Mouse (Mus musculus): Measurements from ENCODE around the gene Prune2.

The Prune2 gene

GRCm38 (mm10) chr19:17011261-17011995 lies 55.5 kb downstream of the Prune2 start:
- TF ChIP-seq NANOG (IDR thresholded peaks at IDR 0.05; ENCODE audit: borderline replicate concordance, low read length) (no peak), POU5F1 (IDR thresholded peaks at IDR 0.05; ENCODE audit: borderline replicate concordance, low read length) (no peak), CTCF (conservative IDR thresholded peaks at IDR 0.05; ENCODE audit: low read length) (no peak)
- no peaks in the 10 kb centered on the region for H3K27me3 ChIP-seq (ENCODE audit: insufficient read depth, low read length)
- H3K9me3 ChIP-seq (ENCODE audit: low read length), result peaks cover 6% of the 10 kb centered on the region; the same call in 1 of the 2 replicates
- H3K36me3 ChIP-seq (ENCODE audit: insufficient read depth, low read length), result no peaks in the 10 kb centered on the region
- H3K4me3 ChIP-seq (replicated peaks; ENCODE audit: low read length), result no peak overlapping the region
- H3K4me1 ChIP-seq (replicated peaks; ENCODE audit: low read depth, low read length), result peaks cover 22% of the 10 kb centered on the region

- Histone ChIP-seq H3K27me3 (ENCODE audit: insufficient read depth, low read length) (no peaks in the 10 kb centered on the region), H3K4me3 (replicated peaks; ENCODE audit: low read length) (no peak overlapping the region), H3K36me3 (ENCODE audit: insufficient read depth, low read length) (no peaks in the 10 kb centered on the region), H3K4me1 (replicated peaks; ENCODE audit: low read depth, low read length) (peaks cover 22% of the 10 kb centered on the region), H3K9me3 (ENCODE audit: low read length) (peaks cover 14% of the 10 kb centered on the region)
- no peak for TF ChIP-seq CTCF (conservative IDR thresholded peaks at IDR 0.05; ENCODE audit: low read length)
- TF ChIP-seq NANOG (IDR thresholded peaks at IDR 0.05; ENCODE audit: borderline replicate concordance, low read length), result no peak
- no peak for TF ChIP-seq POU5F1 (IDR thresholded peaks at IDR 0.05; ENCODE audit: borderline replicate concordance, low read length)
Observed at GRCm38 (mm10) chr19:17013085-17013484, 57.2 kb downstream of the Prune2 start.

GRCm38 (mm10) chr19:17014337-17015124 lies 58.6 kb downstream of the Prune2 start:
- H3K36me3 ChIP-seq (ENCODE audit: insufficient read depth, low read length), result no peaks in the 10 kb centered on the region
- no peak overlapping the region for H3K4me3 ChIP-seq (replicated peaks; ENCODE audit: low read length)
- no peaks in the 10 kb centered on the region for H3K27me3 ChIP-seq (ENCODE audit: insufficient read depth, low read length)
- H3K9me3 ChIP-seq (ENCODE audit: low read length), result peaks cover 14% of the 10 kb centered on the region
- peaks cover 22% of the 10 kb centered on the region for H3K4me1 ChIP-seq (replicated peaks; ENCODE audit: low read depth, low read length)
- TF ChIP-seq NANOG (IDR thresholded peaks at IDR 0.05; ENCODE audit: borderline replicate concordance, low read length), result no peak
- TF ChIP-seq CTCF (conservative IDR thresholded peaks at IDR 0.05; ENCODE audit: low read length), result no peak
- TF ChIP-seq POU5F1 (IDR thresholded peaks at IDR 0.05; ENCODE audit: borderline replicate concordance, low read length), result no peak

GRCm38 (mm10) chr19:17024748-17025147 lies 68.8 kb downstream of the Prune2 start:
- TF ChIP-seq POU5F1 (IDR thresholded peaks at IDR 0.05; ENCODE audit: borderline replicate concordance, low read length) (no peak), NANOG (IDR thresholded peaks at IDR 0.05; ENCODE audit: borderline replicate concordance, low read length) (no peak), CTCF (conservative IDR thresholded peaks at IDR 0.05; ENCODE audit: low read length) (no peak)
- H3K4me1 ChIP-seq (replicated peaks; ENCODE audit: low read depth, low read length), result peaks cover 26% of the 10 kb centered on the region

GRCm38 (mm10) chr19:17030276-17030675 lies 74.4 kb downstream of the Prune2 start:
- no peaks in the 10 kb centered on the region for H3K36me3 ChIP-seq (ENCODE audit: insufficient read depth, low read length)
- no peak overlapping the region for H3K4me3 ChIP-seq (replicated peaks; ENCODE audit: low read length)
- no peaks in the 10 kb centered on the region for H3K27me3 ChIP-seq (ENCODE audit: insufficient read depth, low read length)
- H3K4me1 ChIP-seq (replicated peaks; ENCODE audit: low read depth, low read length), result peaks cover 18% of the 10 kb centered on the region
- no peaks in the 10 kb centered on the region for H3K9me3 ChIP-seq (ENCODE audit: low read length)
- peak; percentile 94 for TF ChIP-seq CTCF (conservative IDR thresholded peaks at IDR 0.05; ENCODE audit: low read length)
- no peak for TF ChIP-seq POU5F1 (IDR thresholded peaks at IDR 0.05; ENCODE audit: borderline replicate concordance, low read length)

More at GRCm38 (mm10) chr19:17024748-17025147, 68.8 kb downstream of the Prune2 start:
- H3K27me3 ChIP-seq (ENCODE audit: insufficient read depth, low read length), result no peaks in the 10 kb centered on the region
- H3K9me3 ChIP-seq (ENCODE audit: low read length), result no peaks in the 10 kb centered on the region
- H3K4me3 ChIP-seq (replicated peaks; ENCODE audit: low read length), result no peak overlapping the region
- no peaks in the 10 kb centered on the region for H3K36me3 ChIP-seq (ENCODE audit: insufficient read depth, low read length)

- Histone ChIP-seq H3K27me3 (ENCODE audit: insufficient read depth, low read length) (no peaks in the 10 kb centered on the region), H3K36me3 (ENCODE audit: insufficient read depth, low read length) (no peaks in the 10 kb centered on the region), H3K4me1 (replicated peaks; ENCODE audit: low read depth, low read length) (peaks cover 18% of the 10 kb centered on the region), H3K4me3 (replicated peaks; ENCODE audit: low read length) (no peak overlapping the region), H3K9me3 (ENCODE audit: low read length) (no peaks in the 10 kb centered on the region)
- TF ChIP-seq NANOG (IDR thresholded peaks at IDR 0.05; ENCODE audit: borderline replicate concordance, low read length), result no peak
- TF ChIP-seq CTCF (conservative IDR thresholded peaks at IDR 0.05; ENCODE audit: low read length), result no peak
- no peak for TF ChIP-seq POU5F1 (IDR thresholded peaks at IDR 0.05; ENCODE audit: borderline replicate concordance, low read length)
Observed at GRCm38 (mm10) chr19:17032314-17032713, 76.4 kb downstream of the Prune2 start.

GRCm38 (mm10) chr19:17046961-17047360 lies 91.0 kb downstream of the Prune2 start:
- Histone ChIP-seq H3K4me3 (replicated peaks; ENCODE audit: low read length) (no peak overlapping the region), H3K27me3 (ENCODE audit: insufficient read depth, low read length) (no peaks in the 10 kb centered on the region), H3K9me3 (ENCODE audit: low read length) (peaks cover 16% of the 10 kb centered on the region), H3K4me1 (replicated peaks; ENCODE audit: low read depth, low read length) (peaks cover 30% of the 10 kb centered on the region), H3K36me3 (ENCODE audit: insufficient read depth, low read length) (no peaks in the 10 kb centered on the region)
- peak; percentile 85; the same call in 1 of the 2 replicates for TF ChIP-seq POU5F1 (IDR thresholded peaks at IDR 0.05; ENCODE audit: borderline replicate concordance, low read length)
- no peak for TF ChIP-seq CTCF (conservative IDR thresholded peaks at IDR 0.05; ENCODE audit: low read length)
- TF ChIP-seq NANOG (IDR thresholded peaks at IDR 0.05; ENCODE audit: borderline replicate concordance, low read length), result peak; percentile 52; the same call in 1 of the 2 replicates

GRCm38 (mm10) chr19:17055892-17056291 lies 100.0 kb downstream of the Prune2 start:
- TF ChIP-seq CTCF (conservative IDR thresholded peaks at IDR 0.05; ENCODE audit: low read length) (no peak), POU5F1 (IDR thresholded peaks at IDR 0.05; ENCODE audit: borderline replicate concordance, low read length) (no peak), NANOG (IDR thresholded peaks at IDR 0.05; ENCODE audit: borderline replicate concordance, low read length) (no peak)
- Histone ChIP-seq H3K4me3 (replicated peaks; ENCODE audit: low read length) (no peak overlapping the region), H3K27me3 (ENCODE audit: insufficient read depth, low read length) (no peaks in the 10 kb centered on the region), H3K9me3 (ENCODE audit: low read length) (no peaks in the 10 kb centered on the region), H3K36me3 (ENCODE audit: insufficient read depth, low read length) (no peaks in the 10 kb centered on the region), H3K4me1 (replicated peaks; ENCODE audit: low read depth, low read length) (peaks cover 38% of the 10 kb centered on the region)
